Mouse (Mus musculus) olfactory bulb, adult 2 months (tissue): Measurements from ENCODE around the gene Usp1.

ENCODE experiments used
- CTCF ChIP-seq: fragments of 200-500 bp; IDR thresholded peaks from 2 replicates; pipeline ENCODE4 v1.5.1; 2012; ENCODE audit warnings: low read depth, mild to moderate bottlenecking, low read length, moderate library complexity; ENCODE audit not compliant: insufficient read depth
- POLR2A ChIP-seq: fragments of 200-500 bp; IDR thresholded peaks from 2 replicates; pipeline ENCODE4 v1.6.1; 2012; ENCODE audit warnings: mild to moderate bottlenecking, low read depth, low read length, moderate library complexity; ENCODE audit not compliant: insufficient read depth

DNA sequence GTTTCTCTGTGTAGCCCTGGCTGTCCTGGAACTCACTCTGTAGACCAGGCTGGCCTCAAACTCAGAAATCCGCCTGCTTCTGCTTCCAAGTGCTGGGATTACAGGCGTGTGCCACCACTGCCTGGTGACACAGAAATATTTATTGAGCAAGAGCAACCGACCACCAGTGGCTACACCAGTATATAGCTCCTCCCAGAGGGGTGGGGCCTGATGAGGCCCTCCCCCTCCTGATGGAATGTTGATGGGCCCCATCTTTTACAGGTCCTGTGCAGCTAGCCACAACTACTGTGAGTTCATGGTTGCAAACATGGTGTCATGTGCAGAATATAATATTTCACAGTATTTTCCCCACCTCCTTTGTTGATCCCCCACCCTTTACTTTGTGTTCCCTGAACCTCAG, 40.9 kb upstream of the Usp1 start:
- TF ChIP-seq POLR2A (no peak), CTCF (no peak)
